Mouse (Mus musculus): Measurements from ENCODE around the gene Ciz1. TPM values are rescaled to one million over a fixed set of nuclear protein-coding genes. Genes with fewer than 3 reads are reported as not detected.

The Ciz1 gene
- polyA plus RNA-seq, 1 experiment from 2014 or later, result 38.4 TPM

- no peaks in the 10 kb centered on the region for H3K9me3 ChIP-seq (replicated peaks; ENCODE audit: control insufficient read depth, low read length)
- peaks cover 26% of the 10 kb centered on the region for H3K4me1 ChIP-seq (ENCODE audit: control insufficient read depth, insufficient read depth, low read length)
- WGBS, result 64% methylated on average over 14 of the region's 14 CpGs
- H3K27ac ChIP-seq (ENCODE audit: low read length), result peak overlapping the region; percentile 82
- peak overlapping the region; percentile 59 for H3K4me2 ChIP-seq (ENCODE audit: low read depth, low read length)
- no peak for ATAC-seq (replicated peaks; ENCODE audit: extremely low read depth, insufficient read depth, low FRiP score)
- H3K27me3 ChIP-seq (ENCODE audit: control insufficient read depth, insufficient read depth, low read length), result peaks cover 14% of the 10 kb centered on the region
- peak overlapping the region; percentile 50 for H3K4me3 ChIP-seq (ENCODE audit: low read length)
- H3K36me3 ChIP-seq (ENCODE audit: control insufficient read depth, insufficient read depth), result no peaks in the 10 kb centered on the region
- peak overlapping the region; percentile 74 for H3K9ac ChIP-seq (ENCODE audit: low read length)
These were observed 33.2 kb upstream of the Ciz1 start for GRCm38 (mm10) chr2:32318709-32319585.

- no peak overlapping the region; the same call in 1 of the 2 replicates for H3K9ac ChIP-seq (ENCODE audit: low read length)
- H3K4me2 ChIP-seq (ENCODE audit: low read depth, low read length), result peak overlapping the region; percentile 23; the same call in 1 of the 2 replicates
- H3K36me3 ChIP-seq (ENCODE audit: control insufficient read depth, insufficient read depth), result no peaks in the 10 kb centered on the region
- H3K9me3 ChIP-seq (replicated peaks; ENCODE audit: control insufficient read depth, low read length), result no peaks in the 10 kb centered on the region
- peaks cover 26% of the 10 kb centered on the region for H3K4me1 ChIP-seq (ENCODE audit: control insufficient read depth, insufficient read depth, low read length)
- H3K4me3 ChIP-seq (ENCODE audit: low read length), result no peak overlapping the region
- 0 out of 2 replicates have a peak, but pooled peaks have one; percentile 5 for ATAC-seq (replicated peaks; ENCODE audit: extremely low read depth, insufficient read depth, low FRiP score)
- peak overlapping the region; percentile 57 for H3K27ac ChIP-seq (ENCODE audit: low read length)
- 34% methylated on average over 9 of the region's 9 CpGs for WGBS
- H3K27me3 ChIP-seq (ENCODE audit: control insufficient read depth, insufficient read depth, low read length), result peaks cover 14% of the 10 kb centered on the region
These were observed 32.2 kb upstream of the Ciz1 start for GRCm38 (mm10) chr2:32319586-32320580.

GRCm38 (mm10) chr2:32320721-32321120 lies 31.4 kb upstream of the Ciz1 start:
- Histone ChIP-seq H3K4me1 (ENCODE audit: control insufficient read depth, insufficient read depth, low read length) (peaks cover 23% of the 10 kb centered on the region), H3K27ac (ENCODE audit: low read length) (peak overlapping the region; percentile 20; the same call in 1 of the 2 replicates), H3K4me3 (ENCODE audit: low read length) (no peak overlapping the region), H3K9ac (ENCODE audit: low read length) (no peak overlapping the region), H3K9me3 (replicated peaks; ENCODE audit: control insufficient read depth, low read length) (no peaks in the 10 kb centered on the region), H3K4me2 (ENCODE audit: low read depth, low read length) (no peak overlapping the region), H3K36me3 (ENCODE audit: control insufficient read depth, insufficient read depth) (no peaks in the 10 kb centered on the region), H3K27me3 (ENCODE audit: control insufficient read depth, insufficient read depth, low read length) (peaks cover 14% of the 10 kb centered on the region)
- WGBS, result 60% methylated on average over 11 of the region's 11 CpGs
- ATAC-seq (replicated peaks; ENCODE audit: extremely low read depth, insufficient read depth, low FRiP score), result no peak

- no peaks in the 10 kb centered on the region for H3K9me3 ChIP-seq (replicated peaks; ENCODE audit: control insufficient read depth, low read length)
- H3K27me3 ChIP-seq (ENCODE audit: control insufficient read depth, insufficient read depth, low read length), result peaks cover 11% of the 10 kb centered on the region
- no peak overlapping the region for H3K27ac ChIP-seq (ENCODE audit: low read length)
- ATAC-seq (replicated peaks; ENCODE audit: extremely low read depth, insufficient read depth, low FRiP score), result no peak
- H3K4me3 ChIP-seq (ENCODE audit: low read length), result no peak overlapping the region
- no peak overlapping the region for H3K4me2 ChIP-seq (ENCODE audit: low read depth, low read length)
- H3K4me1 ChIP-seq (ENCODE audit: control insufficient read depth, insufficient read depth, low read length), result peaks cover 16% of the 10 kb centered on the region
- 59% methylated on average over 9 of the region's 9 CpGs for WGBS
- no peaks in the 10 kb centered on the region for H3K36me3 ChIP-seq (ENCODE audit: control insufficient read depth, insufficient read depth)
- H3K9ac ChIP-seq (ENCODE audit: low read length), result no peak overlapping the region
These were observed 30.4 kb upstream of the Ciz1 start for GRCm38 (mm10) chr2:32321591-32322298.

GRCm38 (mm10) chr2:32322754-32323741 lies 29.1 kb upstream of the Ciz1 start:
- no peaks in the 10 kb centered on the region for H3K36me3 ChIP-seq (ENCODE audit: control insufficient read depth, insufficient read depth)

GRCm38 (mm10) chr2:32324322-32324721 lies 27.8 kb upstream of the Ciz1 start:
- no peak overlapping the region for H3K4me3 ChIP-seq (ENCODE audit: low read length)
- WGBS, result 57% methylated on average over 4 of the region's 4 CpGs
- no peak for ATAC-seq (replicated peaks; ENCODE audit: extremely low read depth, insufficient read depth, low FRiP score)
- H3K4me2 ChIP-seq (ENCODE audit: low read depth, low read length), result no peak overlapping the region
- no peak overlapping the region for H3K27ac ChIP-seq (ENCODE audit: low read length)
- H3K9ac ChIP-seq (ENCODE audit: low read length), result no peak overlapping the region
- 0 out of 2 replicates have a peak, but pooled peaks cover 2% of the 10 kb centered on the region for H3K27me3 ChIP-seq (ENCODE audit: control insufficient read depth, insufficient read depth, low read length)
- peaks cover 2% of the 10 kb centered on the region; the same call in 1 of the 2 replicates for H3K4me1 ChIP-seq (ENCODE audit: control insufficient read depth, insufficient read depth, low read length)
- no peaks in the 10 kb centered on the region for H3K36me3 ChIP-seq (ENCODE audit: control insufficient read depth, insufficient read depth)
- no peaks in the 10 kb centered on the region for H3K9me3 ChIP-seq (replicated peaks; ENCODE audit: control insufficient read depth, low read length)

More at GRCm38 (mm10) chr2:32322754-32323741, 29.1 kb upstream of the Ciz1 start:
- Histone ChIP-seq H3K4me1 (ENCODE audit: control insufficient read depth, insufficient read depth, low read length) (peaks cover 7% of the 10 kb centered on the region), H3K4me3 (ENCODE audit: low read length) (no peak overlapping the region), H3K27ac (ENCODE audit: low read length) (no peak overlapping the region), H3K4me2 (ENCODE audit: low read depth, low read length) (no peak overlapping the region), H3K9me3 (replicated peaks; ENCODE audit: control insufficient read depth, low read length) (no peaks in the 10 kb centered on the region), H3K9ac (ENCODE audit: low read length) (no peak overlapping the region), H3K27me3 (ENCODE audit: control insufficient read depth, insufficient read depth, low read length) (peaks cover 9% of the 10 kb centered on the region; the same call in 1 of the 2 replicates)
- 76% methylated on average over 7 of the region's 7 CpGs for WGBS
- no peak for ATAC-seq (replicated peaks; ENCODE audit: extremely low read depth, insufficient read depth, low FRiP score)

GRCm38 (mm10) chr2:32325342-32325741 lies 26.8 kb upstream of the Ciz1 start:
- no peak overlapping the region for H3K4me2 ChIP-seq (ENCODE audit: low read depth, low read length)
- no peaks in the 10 kb centered on the region for H3K9me3 ChIP-seq (replicated peaks; ENCODE audit: control insufficient read depth, low read length)
- no peaks in the 10 kb centered on the region for H3K27me3 ChIP-seq (ENCODE audit: control insufficient read depth, insufficient read depth, low read length)
- no peak overlapping the region for H3K9ac ChIP-seq (ENCODE audit: low read length)
- no peak for ATAC-seq (replicated peaks; ENCODE audit: extremely low read depth, insufficient read depth, low FRiP score)
- 34% methylated on average over 7 of the region's 7 CpGs for WGBS
- H3K36me3 ChIP-seq (ENCODE audit: control insufficient read depth, insufficient read depth), result no peaks in the 10 kb centered on the region
- H3K27ac ChIP-seq (ENCODE audit: low read length), result no peak overlapping the region
- no peak overlapping the region for H3K4me3 ChIP-seq (ENCODE audit: low read length)
- no peaks in the 10 kb centered on the region for H3K4me1 ChIP-seq (ENCODE audit: control insufficient read depth, insufficient read depth, low read length)

Data from heart, embryonic 16.5 days (tissue).